Mouse (Mus musculus) lung, adult 18-20 months (tissue): Measurements from ENCODE around the gene Gm21093.
"Not testable (repeated sequence)": the region's sequence is repeated elsewhere in the genome, so short reads cannot be mapped to it uniquely, and the experiment has no call there.

ENCODE experiments used
- DNase-seq, 2 experiments: peaks; one replicate each; pipeline ENCODE4 v3.0.0; 2022; ENCODE audit warnings: mixed read lengths in 2 of 2

The Gm21093 gene

DNA sequence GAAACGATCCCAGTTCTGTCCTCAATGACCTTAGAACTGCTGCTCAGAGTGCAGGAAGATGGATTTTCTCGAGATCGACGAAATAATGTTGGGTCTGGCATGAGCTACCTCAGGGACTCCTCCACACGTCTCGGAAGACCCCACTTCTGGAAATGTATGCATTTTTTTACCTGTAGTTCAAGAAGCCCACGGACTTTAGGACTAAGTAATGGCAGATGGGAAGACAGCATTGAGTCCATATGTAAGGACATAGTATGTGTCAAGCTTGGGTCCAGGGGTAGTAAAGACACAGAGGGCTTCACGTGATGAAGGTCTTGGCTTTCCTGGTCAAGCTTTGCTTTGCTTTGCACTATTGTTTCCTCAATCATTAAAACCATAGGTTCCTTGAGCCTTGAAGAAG is at the start of gene Gm21093:
Gm21093 (minus strand) TSS at position 101 of the 400 bp plus-strand sequence.
- DNase-seq, result not testable (repeated sequence)
